Mouse (Mus musculus) stomach, postnatal 0 days (tissue): ENCODE data around the gene Traf4. TPM values are rescaled to one million over a fixed set of nuclear protein-coding genes. Genes with fewer than 3 reads are reported as not detected.

Experiments
- ATAC-seq: fragments of 200-750 bp; cut with Nextera tagmentation; 2 replicates; pipeline ENCODE4 v1.8.0; 2017; ENCODE audit not compliant: low FRiP score, low TSS enrichment
- DNase-seq: peaks from one replicate; pipeline ENCODE4 v3.0.0-alpha.2; 2016; ENCODE audit warnings: low spot score
- H3K27ac ChIP-seq: fragments of 300-500 bp; sonication (generic); replicated peaks from 2 replicates; pipeline ENCODE4 v1.5.1; 2014; ENCODE audit warnings: mild to moderate bottlenecking, control low read depth
- H3K27me3 ChIP-seq: fragments of 300-500 bp; sonication (generic); 2 replicates; pipeline ENCODE4 v1.6.1; 2014; ENCODE audit warnings: low read length; ENCODE audit not compliant: control insufficient read depth, insufficient read depth
- H3K36me3 ChIP-seq: fragments of 300-500 bp; sonication (generic); 2 replicates; pipeline ENCODE4 v1.6.1; 2014; ENCODE audit warnings: low read length, mixed read lengths; ENCODE audit not compliant: control insufficient read depth, insufficient read depth
- H3K4me1 ChIP-seq: fragments of 300-500 bp; sonication (generic); replicated peaks from 2 replicates; pipeline ENCODE4 v1.6.1; 2014; ENCODE audit warnings: antibody characterized with exemption; ENCODE audit not compliant: control insufficient read depth, insufficient read depth
- H3K4me2 ChIP-seq: fragments of 300-500 bp; sonication (generic); replicated peaks from 2 replicates; pipeline ENCODE4 v1.6.1; 2014; ENCODE audit warnings: low read depth, mild to moderate bottlenecking, control low read depth, moderate library complexity
- H3K4me3 ChIP-seq: fragments of 300-500 bp; sonication (generic); 2 replicates; pipeline ENCODE4 v1.5.1; 2014; ENCODE audit warnings: low read depth, low read length, control low read depth
- H3K9ac ChIP-seq: fragments of 300-500 bp; sonication (generic); 2 replicates; pipeline ENCODE4 v1.6.1; 2014; ENCODE audit warnings: mild to moderate bottlenecking, low read length, control low read depth, mixed read lengths
- H3K9me3 ChIP-seq: fragments of 300-500 bp; sonication (generic); 2 replicates; pipeline ENCODE4 v1.6.1; 2016; ENCODE audit warnings: low read length; ENCODE audit not compliant: control insufficient read depth
- CTCF ChIP-seq: IDR thresholded peaks from 2 replicates; pipeline ENCODE4 v1.5.1; 2016; ENCODE audit warnings: antibody characterized with exemption, low read depth, mild to moderate bottlenecking, moderate library complexity
- EP300 ChIP-seq: optimal IDR thresholded peaks from 2 replicates; pipeline ENCODE3; 2016; ENCODE audit warnings: antibody characterized with exemption
- WGBS: fragments of 180-500 bp; shearing (Covaris S2); extraction: QIAGEN DNeasy Blood & Tissue Kit; methylation state at CpG from one replicate; pipeline ENCODE4 v1.1.7; 2014; 5-methylcytosine and 5-hydroxymethylcytosine counted together
- polyA plus RNA-seq: library from polyadenylated mRNA; unstranded; fragments of >200 nt; fragmentation: Nextera tagmentation; extraction: Ambion mirVana; gene quantifications from 2 replicates; pipeline ENCODE4 v1.2.1, GENCODE M21; 2015

Traf4 gene
- polyA plus RNA-seq, 1 experiment from 2014 or later, result 22.4 TPM

GRCm38 (mm10) chr11:78146707-78147543 lies 18.5 kb downstream of the Traf4 start:
- peak overlapping the region; percentile 69 for H3K27ac ChIP-seq
- 58% methylated on average over 6 of the region's 6 CpGs for WGBS
- H3K27me3 ChIP-seq, result no peaks in the 10 kb centered on the region
- peaks cover 8% of the 10 kb centered on the region; the same call in 1 of the 2 replicates for H3K36me3 ChIP-seq
- ATAC-seq (peak; percentile 72), DNase-seq (no peak)
- H3K4me3 ChIP-seq, result no peak overlapping the region
- TF ChIP-seq EP300 (peak; percentile 85), CTCF (no peak)
- H3K4me1 ChIP-seq, result no peaks in the 10 kb centered on the region
- no peak overlapping the region for H3K4me2 ChIP-seq
- H3K9ac ChIP-seq, result no peak overlapping the region
- no peaks in the 10 kb centered on the region for H3K9me3 ChIP-seq

GRCm38 (mm10) chr11:78146168-78146567 lies 19.2 kb downstream of the Traf4 start:
- peak overlapping the region; percentile 69 for H3K27ac ChIP-seq
- TF ChIP-seq EP300 (no peak), CTCF (peak; percentile 59)
- H3K36me3 ChIP-seq, result peaks cover 8% of the 10 kb centered on the region; the same call in 1 of the 2 replicates
- 67% methylated on average over 5 of the region's 5 CpGs for WGBS
- no peaks in the 10 kb centered on the region for H3K27me3 ChIP-seq
- no peak overlapping the region for H3K9ac ChIP-seq
- H3K4me2 ChIP-seq, result no peak overlapping the region
- DNase-seq, result no peak
- no peaks in the 10 kb centered on the region for H3K9me3 ChIP-seq
- H3K4me1 ChIP-seq, result no peaks in the 10 kb centered on the region
- ATAC-seq, result no peak
- no peak overlapping the region for H3K4me3 ChIP-seq

GRCm38 (mm10) chr11:78143520-78143919 lies 21.9 kb downstream of the Traf4 start:
- WGBS, result 92% methylated on average over 2 of the region's 2 CpGs
- Histone ChIP-seq H3K9me3 (no peaks in the 10 kb centered on the region), H3K4me1 (no peaks in the 10 kb centered on the region), H3K4me3 (no peak overlapping the region), H3K27ac (no peak overlapping the region), H3K9ac (no peak overlapping the region), H3K4me2 (no peak overlapping the region), H3K36me3 (peaks cover 8% of the 10 kb centered on the region; the same call in 1 of the 2 replicates), H3K27me3 (no peaks in the 10 kb centered on the region)
- DNase-seq (no peak), ATAC-seq (no peak)
- TF ChIP-seq CTCF (no peak), EP300 (no peak)

DNA sequence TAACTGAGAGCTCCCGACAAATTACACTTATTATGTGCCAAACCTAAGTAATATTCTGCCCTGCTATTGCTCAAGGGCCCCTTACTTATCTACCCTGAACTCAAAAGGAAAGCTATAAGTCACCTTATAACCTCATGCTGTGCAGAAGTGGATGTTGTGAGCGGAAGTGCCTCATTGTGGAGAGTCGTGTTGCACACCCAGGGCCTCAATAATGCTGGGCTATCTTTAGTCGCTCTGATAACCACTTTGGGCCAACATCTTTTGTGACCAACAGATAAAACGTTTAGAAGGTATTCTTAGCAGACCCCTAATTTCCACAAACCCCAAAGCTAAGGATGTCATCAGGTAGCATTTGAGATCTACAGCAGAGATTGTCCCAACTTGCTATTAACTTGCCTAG lies 24.7 kb downstream of the Traf4 start:
- peaks cover 8% of the 10 kb centered on the region; the same call in 1 of the 2 replicates for H3K36me3 ChIP-seq
- H3K4me3 ChIP-seq, result no peak overlapping the region
- no peak for DNase-seq
- no peaks in the 10 kb centered on the region for H3K27me3 ChIP-seq
- H3K9me3 ChIP-seq, result no peaks in the 10 kb centered on the region
- WGBS, result 77% methylated on average over 5 of the region's 5 CpGs
- no peak overlapping the region for H3K4me2 ChIP-seq
- ATAC-seq, result no peak
- no peak overlapping the region for H3K9ac ChIP-seq
- H3K4me1 ChIP-seq, result no peaks in the 10 kb centered on the region
- no peak overlapping the region for H3K27ac ChIP-seq
- TF ChIP-seq EP300 (no peak), CTCF (no peak)

DNA sequence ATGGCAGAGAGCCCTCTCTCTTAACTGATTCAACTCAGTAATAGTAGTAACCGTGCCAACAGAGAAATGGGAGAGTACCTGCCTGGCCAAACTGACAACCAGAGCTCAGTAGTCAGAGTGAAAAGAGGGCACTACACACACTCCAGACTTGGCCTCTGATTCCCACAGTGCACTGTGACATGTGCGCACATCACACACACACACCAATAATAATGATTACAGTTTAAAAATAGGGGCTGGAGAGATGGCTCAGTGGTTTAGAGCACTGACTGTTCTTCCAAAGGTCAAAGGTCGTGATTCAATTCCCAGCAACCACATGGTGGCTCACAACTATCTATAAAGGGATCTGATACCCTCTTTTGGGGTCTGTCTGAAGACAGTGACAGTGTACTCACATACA lies 27.4 kb downstream of the Traf4 start:
- WGBS, result 89% methylated on average over 3 of the region's 3 CpGs
- H3K4me3 ChIP-seq, result no peak overlapping the region

GRCm38 (mm10) chr11:78137584-78137983 lies 27.8 kb downstream of the Traf4 start:
- Histone ChIP-seq H3K4me3 (no peak overlapping the region), H3K4me1 (no peaks in the 10 kb centered on the region), H3K4me2 (no peak overlapping the region), H3K9ac (no peak overlapping the region), H3K9me3 (no peaks in the 10 kb centered on the region), H3K27ac (no peak overlapping the region), H3K36me3 (no peaks in the 10 kb centered on the region), H3K27me3 (no peaks in the 10 kb centered on the region)
- WGBS, result 77% methylated on average over 4 of the region's 4 CpGs
- TF ChIP-seq CTCF, result no peak
- TF ChIP-seq EP300, result no peak
- no peak for DNase-seq
- ATAC-seq, result no peak

More for the DNA sequence above, 27.4 kb downstream of the Traf4 start:
- no peaks in the 10 kb centered on the region for H3K27me3 ChIP-seq
- H3K4me1 ChIP-seq, result no peaks in the 10 kb centered on the region
- H3K36me3 ChIP-seq, result no peaks in the 10 kb centered on the region
- H3K9ac ChIP-seq, result no peak overlapping the region
- H3K4me2 ChIP-seq, result no peak overlapping the region
- TF ChIP-seq EP300 (no peak), CTCF (no peak)
- no peaks in the 10 kb centered on the region for H3K9me3 ChIP-seq
- DNase-seq (no peak), ATAC-seq (no peak)
- H3K27ac ChIP-seq, result no peak overlapping the region
